Mouse (Mus musculus) erythroblast, embryonic 14.5 days (primary cell): ENCODE measurements around the gene Tbccd1.

Experiments used
- GATA1 ChIP-seq: IDR thresholded peaks from 2 replicates; pipeline ENCODE4 v1.6.1; 2012; ENCODE audit warnings: low read length, inconsistent platforms, mixed read lengths
- TAL1 ChIP-seq: IDR thresholded peaks from 3 replicates; pipeline ENCODE4 v1.6.1; 2012; ENCODE audit warnings: low read length, inconsistent platforms, mixed read lengths

- TF ChIP-seq TAL1, result no peak
- TF ChIP-seq GATA1, result no peak
Measured at GRCm38 (mm10) chr16:22795497-22795896, 62.0 kb downstream of the Tbccd1 start.
